Mouse (Mus musculus) kidney, postnatal 0 days (tissue): ENCODE results near the gene Ms4a6c. TPM values are rescaled to one million over a fixed set of nuclear protein-coding genes. Genes with fewer than 3 reads are reported as not detected.
"Not testable (repeated sequence)": the region's sequence is repeated elsewhere in the genome, so short reads cannot be mapped to it uniquely, and the experiment has no call there.

Experiments
- ATAC-seq: fragments of 200-750 bp; cut with Nextera tagmentation; replicated peaks from 2 replicates; pipeline ENCODE4 v1.8.0; 2017; ENCODE audit warnings: low read depth, moderate number of reproducible peaks, moderate TSS enrichment, moderate library complexity; ENCODE audit not compliant: low FRiP score
- DNase-seq: peaks from one replicate; pipeline ENCODE4 v3.0.0-alpha.2; 2016; ENCODE audit warnings: low spot score
- H3K27ac ChIP-seq: fragments of 300-500 bp; sonication (generic); 2 replicates; pipeline ENCODE4 v1.5.1; 2014; ENCODE audit warnings: mild to moderate bottlenecking
- H3K27me3 ChIP-seq: fragments of 300-500 bp; sonication (generic); 2 replicates; pipeline ENCODE4 v1.6.1; 2014; ENCODE audit warnings: low read length, mixed read lengths; ENCODE audit not compliant: insufficient read depth
- H3K36me3 ChIP-seq: fragments of 300-500 bp; sonication (generic); 2 replicates; pipeline ENCODE4 v1.6.1; 2014; ENCODE audit warnings: low read length, mixed read lengths; ENCODE audit not compliant: insufficient read depth
- H3K4me1 ChIP-seq: fragments of 300-500 bp; sonication (generic); replicated peaks from 2 replicates; pipeline ENCODE4 v1.6.1; 2014; ENCODE audit warnings: antibody characterized with exemption, low read length, mixed read lengths; ENCODE audit not compliant: insufficient read depth
- H3K4me2 ChIP-seq: fragments of 300-500 bp; sonication (generic); 2 replicates; pipeline ENCODE4 v1.6.1; 2014; ENCODE audit warnings: mild to moderate bottlenecking, low read length, moderate library complexity, mixed read lengths
- H3K4me3 ChIP-seq: fragments of 300-500 bp; sonication (generic); replicated peaks from 2 replicates; pipeline ENCODE4 v1.5.1; 2014; ENCODE audit warnings: low read depth, low read length
- H3K9ac ChIP-seq: fragments of 300-500 bp; sonication (generic); 2 replicates; pipeline ENCODE4 v1.6.1; 2014; ENCODE audit warnings: low read depth, low read length
- H3K9me3 ChIP-seq: fragments of 300-500 bp; sonication (generic); replicated peaks from 2 replicates; pipeline ENCODE4 v1.6.1; 2016; ENCODE audit warnings: low read length, inconsistent platforms, mixed read lengths
- CTCF ChIP-seq: IDR thresholded peaks from 2 replicates; pipeline ENCODE4 v1.5.1; 2016; ENCODE audit warnings: antibody characterized with exemption, low read depth, mild to moderate bottlenecking, moderate library complexity
- WGBS: fragments of 180-500 bp; shearing (Covaris S2); extraction: QIAGEN DNeasy Blood & Tissue Kit; methylation state at CpG from one replicate; pipeline ENCODE4 v1.1.7; 2014; 5-methylcytosine and 5-hydroxymethylcytosine counted together
- polyA plus RNA-seq: library from polyadenylated mRNA; unstranded; fragments of >200 nt; fragmentation: Nextera tagmentation; extraction: Ambion mirVana; gene quantifications from 2 replicates; pipeline ENCODE4 v1.2.1, GENCODE M21; 2015

The Ms4a6c gene
- polyA plus RNA-seq, 1 experiment from 2014 or later = 7.4 TPM

- Histone ChIP-seq H3K4me3 (no peak overlapping the region), H3K9ac (no peak overlapping the region), H3K4me2 (no peak overlapping the region), H3K4me1 (no peaks in the 10 kb centered on the region), H3K27ac (no peak overlapping the region), H3K9me3 (no peaks in the 10 kb centered on the region), H3K36me3 (no peaks in the 10 kb centered on the region), H3K27me3 (no peaks in the 10 kb centered on the region)
- no peak for DNase-seq
- no peak for TF ChIP-seq CTCF
- WGBS = 64% methylated on average over 5 of the region's 5 CpGs
- ATAC-seq = no peak
Measured at GRCm38 (mm10) chr19:11466471-11466870, 2.7 kb upstream of the Ms4a6c start.

GRCm38 (mm10) chr19:11468361-11468760 lies 805 bp upstream of the Ms4a6c start:
- whole genome bisulfite sequencing = 56% methylated on average over 1 of the region's 1 CpGs
- H3K4me2 ChIP-seq, H3K4me1 ChIP-seq, DNase-seq, H3K4me3 ChIP-seq, H3K36me3 ChIP-seq, ATAC-seq, H3K27me3 ChIP-seq, H3K9me3 ChIP-seq, H3K9ac ChIP-seq, H3K27ac ChIP-seq: not testable (repeated sequence)

GRCm38 (mm10) chr19:11479714-11480113 lies 10.5 kb downstream of the Ms4a6c start:
- ATAC-seq (no peak), DNase-seq (no peak)
- no peaks in the 10 kb centered on the region for H3K27me3 ChIP-seq
- H3K9ac ChIP-seq = no peak overlapping the region
- TF ChIP-seq CTCF = no peak
- no peak overlapping the region for H3K4me2 ChIP-seq
- H3K4me3 ChIP-seq = no peak overlapping the region
- H3K9me3 ChIP-seq = no peaks in the 10 kb centered on the region
- H3K36me3 ChIP-seq = no peaks in the 10 kb centered on the region
- H3K4me1 ChIP-seq = no peaks in the 10 kb centered on the region
- 83% methylated on average over 2 of the region's 2 CpGs for WGBS
- H3K27ac ChIP-seq = no peak overlapping the region

GRCm38 (mm10) chr19:11482684-11483083 lies 13.5 kb downstream of the Ms4a6c start:
- WGBS = 85% methylated on average over 2 of the region's 2 CpGs
- Histone ChIP-seq H3K9ac (no peak overlapping the region), H3K27me3 (no peaks in the 10 kb centered on the region), H3K36me3 (no peaks in the 10 kb centered on the region), H3K9me3 (no peaks in the 10 kb centered on the region), H3K4me3 (no peak overlapping the region), H3K4me2 (no peak overlapping the region), H3K27ac (no peak overlapping the region), H3K4me1 (no peaks in the 10 kb centered on the region)
- DNase-seq (no peak), ATAC-seq (no peak)
- no peak for TF ChIP-seq CTCF

GRCm38 (mm10) chr19:11483941-11484340 lies 14.8 kb downstream of the Ms4a6c start:
- H3K4me2 ChIP-seq = no peak overlapping the region
- TF ChIP-seq CTCF = no peak
- no peak overlapping the region for H3K4me3 ChIP-seq
- no peaks in the 10 kb centered on the region for H3K9me3 ChIP-seq
- H3K9ac ChIP-seq = no peak overlapping the region
- no peak for ATAC-seq
- H3K27ac ChIP-seq = no peak overlapping the region
- WGBS = 69% methylated on average over 4 of the region's 4 CpGs
- H3K36me3 ChIP-seq = no peaks in the 10 kb centered on the region
- no peak for DNase-seq
- H3K4me1 ChIP-seq = no peaks in the 10 kb centered on the region
- no peaks in the 10 kb centered on the region for H3K27me3 ChIP-seq

- ATAC-seq (no peak), DNase-seq (no peak)
- no peaks in the 10 kb centered on the region for H3K4me1 ChIP-seq
- no peak overlapping the region for H3K9ac ChIP-seq
- H3K4me3 ChIP-seq = no peak overlapping the region
- no peaks in the 10 kb centered on the region for H3K9me3 ChIP-seq
- no peak overlapping the region for H3K27ac ChIP-seq
- H3K4me2 ChIP-seq = no peak overlapping the region
- H3K36me3 ChIP-seq = no peaks in the 10 kb centered on the region
- 72% methylated on average over 3 of the region's 3 CpGs for WGBS
- TF ChIP-seq CTCF = no peak
- H3K27me3 ChIP-seq = no peaks in the 10 kb centered on the region
Measured at GRCm38 (mm10) chr19:11484388-11484787, 15.2 kb downstream of the Ms4a6c start.

- DNase-seq = no peak
- 87% methylated on average over 3 of the region's 3 CpGs for WGBS
Measured at GRCm38 (mm10) chr19:11485266-11485665, 16.1 kb downstream of the Ms4a6c start.

More at GRCm38 (mm10) chr19:11485266-11485665, 16.1 kb downstream of the Ms4a6c start:
- Histone ChIP-seq H3K27me3 (no peaks in the 10 kb centered on the region), H3K4me2 (no peak overlapping the region), H3K4me1 (no peaks in the 10 kb centered on the region), H3K9ac (no peak overlapping the region), H3K36me3 (no peaks in the 10 kb centered on the region), H3K9me3 (no peaks in the 10 kb centered on the region), H3K27ac (no peak overlapping the region), H3K4me3 (no peak overlapping the region)
- no peak for TF ChIP-seq CTCF
- no peak for ATAC-seq
